Mouse (Mus musculus) limb, embryonic 10.5 days (tissue): ENCODE results near the gene Atp6v1e2. TPM values are rescaled to one million over a fixed set of nuclear protein-coding genes. Genes with fewer than 3 reads are reported as not detected.

Experiments used
- DNase-seq: peaks from one replicate; pipeline ENCODE4 v3.0.0-alpha.2; 2017; ENCODE audit warnings: low spot score
- H3K27ac ChIP-seq: fragments of 300-500 bp; sonication (generic); 2 replicates; pipeline ENCODE4 v1.5.1; 2016; ENCODE audit warnings: mild to moderate bottlenecking
- H3K27me3 ChIP-seq: fragments of 300-500 bp; sonication (generic); 2 replicates; pipeline ENCODE4 v1.6.1; 2016; ENCODE audit warnings: low read depth, mild to moderate bottlenecking; ENCODE audit not compliant: poor library complexity, severe bottlenecking
- H3K36me3 ChIP-seq: fragments of 300-500 bp; sonication (generic); 2 replicates; pipeline ENCODE4 v1.6.1; 2016; ENCODE audit warnings: mild to moderate bottlenecking, moderate library complexity
- H3K4me1 ChIP-seq: fragments of 300-500 bp; sonication (generic); 2 replicates; pipeline ENCODE4 v1.6.1; 2016
- H3K4me3 ChIP-seq: fragments of 300-500 bp; sonication (generic); 2 replicates; pipeline ENCODE4 v1.5.1; 2016; ENCODE audit warnings: mild to moderate bottlenecking, moderate library complexity
- H3K9me3 ChIP-seq: fragments of 300-500 bp; sonication (generic); replicated peaks from 2 replicates; pipeline ENCODE4 v1.6.1; 2016; ENCODE audit warnings: mild to moderate bottlenecking
- WGBS: fragments of 180-500 bp; shearing (Covaris S2); methylation state at CpG from one replicate; pipeline ENCODE4 v1.1.7; 2016; 5-methylcytosine and 5-hydroxymethylcytosine counted together
- polyA plus RNA-seq: library from polyadenylated mRNA; unstranded; fragments of >200 nt; fragmentation: Nextera tagmentation; extraction: Ambion mirVana; gene quantifications from 2 replicates; pipeline ENCODE4 v1.2.1, GENCODE M21; 2016

Atp6v1e2 gene
- polyA plus RNA-seq, 1 experiment from 2014 or later = not detected

DNA sequence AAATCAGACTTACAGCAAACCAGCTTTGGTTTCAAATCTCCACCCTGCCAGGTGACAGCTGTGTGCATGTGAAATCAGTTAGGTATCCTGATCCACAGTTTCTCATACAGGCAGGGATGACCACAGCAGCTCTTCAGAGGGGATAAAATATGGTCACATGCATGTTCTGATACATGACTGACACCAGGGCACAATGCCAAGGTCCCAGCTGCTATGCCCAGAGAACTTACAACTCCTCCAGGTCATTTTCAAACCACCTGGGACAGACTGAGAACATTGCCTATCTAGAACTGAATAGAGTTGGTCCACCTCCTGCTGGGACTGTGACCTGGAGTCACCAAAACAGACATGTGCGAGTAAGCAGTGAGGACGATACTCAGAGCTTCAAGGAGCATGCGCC, 40.6 kb downstream of the Atp6v1e2 start:
- DNase-seq = peak; percentile 15
- H3K4me3 ChIP-seq = no peak overlapping the region
- WGBS = 90% methylated on average over 3 of the region's 3 CpGs
- no peaks in the 10 kb centered on the region for H3K9me3 ChIP-seq
- H3K36me3 ChIP-seq = no peaks in the 10 kb centered on the region
- peaks cover 31% of the 10 kb centered on the region for H3K4me1 ChIP-seq
- peaks cover 21% of the 10 kb centered on the region; the same call in 1 of the 2 replicates for H3K27me3 ChIP-seq
- no peak overlapping the region for H3K27ac ChIP-seq

DNA sequence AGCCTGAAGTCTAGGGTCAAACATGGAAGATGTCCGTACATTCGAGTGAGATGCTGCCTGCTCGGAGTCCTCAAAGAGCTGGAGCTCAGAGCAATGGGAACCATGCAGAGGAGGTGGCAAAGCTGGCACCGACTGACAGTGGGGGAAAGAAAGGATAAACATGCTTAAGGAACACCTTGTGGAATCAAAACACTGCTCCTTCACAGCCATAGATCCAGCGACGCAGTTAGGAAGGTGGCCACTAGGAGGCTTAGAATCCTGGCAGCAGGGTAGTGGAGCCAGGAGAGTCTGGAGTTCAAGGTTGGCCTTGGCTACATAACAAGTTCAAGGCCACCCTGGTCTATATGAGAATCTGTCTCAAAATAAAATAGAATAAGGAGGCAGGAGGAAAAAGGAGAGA, 41.1 kb downstream of the Atp6v1e2 start:
- 34% methylated on average over 6 of the region's 6 CpGs for WGBS
- H3K4me1 ChIP-seq = peaks cover 31% of the 10 kb centered on the region
- H3K27me3 ChIP-seq = peaks cover 21% of the 10 kb centered on the region; the same call in 1 of the 2 replicates
- H3K9me3 ChIP-seq = no peaks in the 10 kb centered on the region
- H3K4me3 ChIP-seq = no peak overlapping the region
- no peak overlapping the region for H3K27ac ChIP-seq
- H3K36me3 ChIP-seq = no peaks in the 10 kb centered on the region
- peak; percentile 41 for DNase-seq

DNA sequence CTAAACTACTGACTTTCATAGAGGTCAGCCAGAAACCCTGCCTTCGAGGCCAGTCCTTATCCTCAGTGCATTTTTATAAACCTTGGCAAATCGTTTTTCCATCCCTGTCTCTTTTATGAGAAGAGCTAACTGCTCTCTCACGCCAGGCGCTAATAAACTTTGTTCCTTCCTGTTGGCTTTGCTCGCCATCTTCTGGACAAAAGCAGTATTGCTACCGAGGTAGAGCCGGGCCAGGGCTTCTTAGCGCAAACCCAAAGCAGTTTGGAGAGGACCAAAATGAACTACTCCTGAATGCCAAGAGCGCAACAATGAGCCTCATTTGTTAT, 41.6 kb downstream of the Atp6v1e2 start:
- no peak overlapping the region for H3K4me3 ChIP-seq
- no peaks in the 10 kb centered on the region for H3K9me3 ChIP-seq
- peak; percentile 86 for DNase-seq
- H3K4me1 ChIP-seq = peaks cover 31% of the 10 kb centered on the region
- H3K27me3 ChIP-seq = peaks cover 21% of the 10 kb centered on the region; the same call in 1 of the 2 replicates
- WGBS = 5% methylated on average over 9 of the region's 9 CpGs
- no peaks in the 10 kb centered on the region for H3K36me3 ChIP-seq
- no peak overlapping the region for H3K27ac ChIP-seq

DNA sequence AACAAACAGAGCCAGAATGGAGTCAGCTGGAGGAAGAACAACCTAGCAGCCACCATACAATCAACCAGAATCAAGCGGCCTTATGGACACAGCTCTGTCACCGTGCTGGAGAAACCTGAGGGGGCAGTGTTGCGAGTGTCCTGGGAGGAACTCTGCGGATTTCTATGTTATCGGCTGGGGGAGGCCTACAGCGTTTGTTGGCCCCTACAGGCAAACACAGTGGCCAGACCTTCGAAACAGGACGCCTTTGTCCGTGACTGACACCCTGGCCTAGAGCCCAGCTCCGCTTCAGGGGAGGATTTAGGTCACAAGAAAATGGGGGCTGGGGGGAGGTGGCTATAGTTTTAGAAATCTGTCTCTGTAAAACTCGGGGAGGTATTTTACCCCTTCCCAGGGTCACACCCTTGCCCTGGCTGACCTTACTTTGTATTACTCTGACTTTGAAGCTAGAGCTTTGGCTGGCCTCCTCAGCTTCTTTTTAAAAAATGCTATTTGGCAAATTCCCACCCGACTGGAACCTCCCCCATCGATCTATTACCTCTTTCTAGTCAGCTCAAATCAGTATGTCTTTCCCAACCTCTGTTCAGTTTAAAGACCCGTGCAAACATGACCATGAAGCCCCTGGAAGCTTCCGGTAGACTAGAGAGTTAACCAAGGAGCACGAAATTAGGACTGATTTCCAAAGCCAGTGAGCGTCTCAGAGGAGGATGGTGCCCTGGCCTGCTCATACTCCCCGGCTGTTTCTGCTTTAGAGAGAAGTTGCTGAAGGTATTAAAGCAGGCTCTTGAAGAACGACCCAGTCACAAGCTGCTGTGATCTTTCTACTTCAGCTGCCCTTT, 42.2 kb downstream of the Atp6v1e2 start:
- Histone ChIP-seq H3K36me3 (no peaks in the 10 kb centered on the region), H3K4me3 (no peak overlapping the region), H3K4me1 (peaks cover 31% of the 10 kb centered on the region), H3K9me3 (no peaks in the 10 kb centered on the region), H3K27me3 (peaks cover 21% of the 10 kb centered on the region; the same call in 1 of the 2 replicates), H3K27ac (peak overlapping the region; percentile 50; the same call in 1 of the 2 replicates)
- peak; percentile 56 for DNase-seq
- WGBS = 37% methylated on average over 19 of the region's 19 CpGs

DNA sequence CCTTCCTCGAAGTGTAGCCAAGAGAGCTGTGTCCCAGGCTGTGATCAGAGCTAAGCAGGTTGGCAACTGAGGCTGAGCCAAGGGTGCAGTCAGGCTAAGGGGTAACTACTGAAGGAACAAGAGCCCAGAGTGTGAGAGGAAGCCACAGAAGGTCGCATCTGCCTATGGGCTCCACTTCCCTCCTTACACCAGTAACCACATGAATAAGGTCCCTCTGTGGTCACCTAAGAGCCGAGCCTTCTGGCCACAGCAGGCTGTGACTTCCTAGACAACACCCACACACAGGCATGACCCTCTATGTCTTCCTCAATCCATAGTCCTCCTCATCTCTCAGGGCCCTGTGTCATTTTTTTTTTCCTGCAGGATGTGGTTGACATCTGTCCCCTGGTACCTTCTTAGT, 43.5 kb downstream of the Atp6v1e2 start:
- 86% methylated on average over 3 of the region's 3 CpGs for WGBS
- Histone ChIP-seq H3K27ac (no peak overlapping the region), H3K9me3 (no peaks in the 10 kb centered on the region), H3K27me3 (peaks cover 21% of the 10 kb centered on the region; the same call in 1 of the 2 replicates), H3K36me3 (no peaks in the 10 kb centered on the region), H3K4me1 (peaks cover 31% of the 10 kb centered on the region), H3K4me3 (no peak overlapping the region)
- peak; percentile 29 for DNase-seq

DNA sequence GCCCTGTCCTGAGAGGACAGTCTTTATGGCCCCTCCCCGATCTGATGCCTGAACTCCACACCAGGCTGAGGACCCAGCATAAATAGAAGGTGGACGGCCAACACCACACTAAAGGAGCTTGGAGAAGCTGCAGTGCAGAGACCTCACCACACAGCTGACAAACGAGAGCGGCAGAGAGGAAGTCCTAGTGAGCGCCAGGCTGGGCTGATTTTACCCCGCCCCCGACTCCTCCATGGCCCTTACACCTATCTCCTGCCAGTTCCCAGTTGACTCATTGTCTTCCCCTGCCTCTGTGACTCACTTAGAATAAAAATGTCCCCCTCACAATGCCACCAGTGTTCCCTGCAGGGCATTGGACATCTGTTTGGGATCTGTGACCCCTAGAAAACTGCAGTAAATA, 44.1 kb downstream of the Atp6v1e2 start:
- Histone ChIP-seq H3K36me3 (no peaks in the 10 kb centered on the region), H3K27ac (no peak overlapping the region), H3K9me3 (no peaks in the 10 kb centered on the region), H3K4me3 (no peak overlapping the region), H3K27me3 (peaks cover 21% of the 10 kb centered on the region; the same call in 1 of the 2 replicates), H3K4me1 (peaks cover 31% of the 10 kb centered on the region)
- DNase-seq = peak; percentile 31
- WGBS = 50% methylated on average over 7 of the region's 7 CpGs

DNA sequence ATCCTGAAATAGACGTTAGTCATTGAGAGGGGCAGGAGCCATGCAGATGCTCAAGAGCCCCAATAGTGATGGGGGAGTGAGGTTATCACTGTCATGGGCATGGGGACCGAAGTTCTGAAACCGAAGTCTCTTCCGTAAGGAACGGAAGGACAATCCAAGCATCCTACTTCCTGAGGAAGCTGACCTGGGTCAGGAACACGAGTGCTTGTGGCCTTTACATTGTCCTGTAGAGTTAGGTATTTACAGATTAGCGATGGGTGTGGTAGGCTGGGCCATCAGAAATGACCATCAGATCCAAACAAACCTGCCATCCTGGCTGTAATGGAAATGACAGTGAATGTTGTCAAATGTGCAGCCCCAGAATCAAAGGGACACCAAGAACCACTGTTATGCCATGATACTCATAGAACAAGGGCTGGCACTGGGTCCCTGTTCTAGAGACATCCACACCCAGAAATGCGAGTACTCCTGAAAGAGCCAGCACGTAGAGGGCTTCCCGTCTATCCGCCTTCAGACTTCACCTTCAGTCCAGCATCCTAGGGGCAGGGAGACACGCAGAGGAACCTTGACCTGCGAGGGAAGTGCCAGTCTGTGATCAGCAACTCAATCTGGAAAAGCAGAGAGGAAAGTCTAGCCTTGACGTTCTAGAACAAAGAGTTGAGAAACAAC, 45.2 kb downstream of the Atp6v1e2 start:
- Histone ChIP-seq H3K36me3 (no peaks in the 10 kb centered on the region), H3K27me3 (peaks cover 12% of the 10 kb centered on the region; the same call in 1 of the 2 replicates), H3K4me1 (peaks cover 27% of the 10 kb centered on the region), H3K4me3 (no peak overlapping the region), H3K9me3 (no peaks in the 10 kb centered on the region), H3K27ac (no peak overlapping the region)
- WGBS = 95% methylated on average over 14 of the region's 14 CpGs
- DNase-seq = peak; percentile 17

DNA sequence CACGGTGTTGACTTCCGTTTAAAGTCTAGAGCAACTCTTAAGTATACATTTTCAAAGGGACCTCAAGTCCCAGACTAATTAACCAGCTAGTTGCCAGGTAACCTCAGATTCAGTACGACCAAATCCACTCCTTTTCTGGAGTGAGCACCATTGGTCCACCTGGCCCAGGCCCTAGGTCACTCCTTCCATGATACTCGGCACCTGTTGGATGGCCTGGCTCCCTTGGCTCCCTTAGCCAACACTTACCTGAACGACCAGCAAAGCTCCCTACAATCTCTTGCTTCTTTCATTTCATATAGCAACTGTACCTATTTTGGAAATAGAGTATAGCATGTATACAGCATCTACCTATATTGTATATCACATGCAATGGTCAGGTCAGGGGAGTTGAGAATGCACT, 47.1 kb downstream of the Atp6v1e2 start:
- 0 out of 2 replicates have a peak, but pooled peaks cover 6% of the 10 kb centered on the region for H3K27me3 ChIP-seq
- peak; percentile 19 for DNase-seq
- no peak overlapping the region for H3K27ac ChIP-seq
- 85% methylated on average over 5 of the region's 5 CpGs for WGBS
- H3K9me3 ChIP-seq = no peaks in the 10 kb centered on the region
- peaks cover 18% of the 10 kb centered on the region for H3K4me1 ChIP-seq
- no peaks in the 10 kb centered on the region for H3K36me3 ChIP-seq
- no peak overlapping the region for H3K4me3 ChIP-seq

DNA sequence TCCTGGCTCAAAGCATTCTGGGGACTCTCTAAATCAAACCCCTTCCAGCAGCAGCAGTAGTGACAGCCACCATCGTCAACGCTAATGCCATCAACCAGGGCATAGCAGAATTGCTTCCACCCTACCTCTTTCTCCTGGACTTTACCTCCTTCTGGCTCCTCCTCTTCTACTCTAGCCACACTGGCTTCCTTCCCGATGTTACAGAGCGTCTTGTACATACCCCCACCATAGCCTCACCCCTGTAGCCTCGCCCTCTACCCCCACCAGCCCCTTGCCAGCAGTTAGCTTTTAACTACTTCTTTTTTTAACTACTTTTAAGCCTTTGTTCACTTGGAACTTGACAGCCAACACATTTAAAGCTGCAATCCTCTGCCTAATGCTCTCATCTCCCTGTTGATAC, 47.9 kb downstream of the Atp6v1e2 start:
- no peaks in the 10 kb centered on the region for H3K9me3 ChIP-seq
- H3K27me3 ChIP-seq = 0 out of 2 replicates have a peak, but pooled peaks cover 6% of the 10 kb centered on the region
- no peaks in the 10 kb centered on the region for H3K36me3 ChIP-seq
- peaks cover 10% of the 10 kb centered on the region for H3K4me1 ChIP-seq
- 83% methylated on average over 5 of the region's 5 CpGs for WGBS
- no peak overlapping the region for H3K4me3 ChIP-seq
- DNase-seq = peak; percentile 18
- H3K27ac ChIP-seq = no peak overlapping the region

DNA sequence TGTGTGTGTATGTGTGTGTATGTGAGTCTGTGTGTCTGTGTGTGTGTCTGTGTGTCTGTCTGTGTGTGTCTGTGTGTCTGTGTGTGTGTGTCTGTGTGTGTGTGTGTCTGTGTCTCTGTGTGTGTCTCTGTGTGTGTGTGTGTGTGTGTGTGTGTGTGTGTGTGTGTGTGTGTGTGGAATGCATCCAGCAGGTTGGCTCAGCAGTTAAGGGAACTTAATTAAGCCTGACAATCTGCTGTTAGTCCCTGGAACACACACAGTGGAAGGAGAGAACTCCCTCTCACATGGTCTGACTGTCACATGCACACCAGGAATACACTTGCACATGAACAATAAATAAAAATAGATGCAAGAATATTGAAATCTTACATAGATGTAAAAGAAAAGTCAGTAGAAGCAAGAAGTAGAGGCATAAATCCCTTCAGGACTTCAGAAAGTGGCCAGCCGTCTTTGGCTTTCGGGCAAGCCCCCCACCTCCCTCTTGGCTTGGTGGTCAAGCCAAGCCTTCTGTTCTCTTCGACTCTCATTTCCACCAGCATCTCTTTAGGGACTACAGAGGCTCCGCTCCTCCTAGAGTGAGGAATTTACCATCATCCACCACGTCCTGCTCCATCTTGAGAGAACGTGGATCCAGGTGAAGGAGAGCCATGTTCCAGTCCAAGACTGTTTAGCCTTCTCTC, 50.1 kb downstream of the Atp6v1e2 start:
- Histone ChIP-seq H3K27me3 (no peaks in the 10 kb centered on the region), H3K36me3 (no peaks in the 10 kb centered on the region), H3K4me1 (no peaks in the 10 kb centered on the region), H3K4me3 (no peak overlapping the region), H3K27ac (no peak overlapping the region), H3K9me3 (no peaks in the 10 kb centered on the region)
- 91% methylated on average over 6 of the region's 6 CpGs for WGBS
- peak; percentile 4 for DNase-seq

DNA sequence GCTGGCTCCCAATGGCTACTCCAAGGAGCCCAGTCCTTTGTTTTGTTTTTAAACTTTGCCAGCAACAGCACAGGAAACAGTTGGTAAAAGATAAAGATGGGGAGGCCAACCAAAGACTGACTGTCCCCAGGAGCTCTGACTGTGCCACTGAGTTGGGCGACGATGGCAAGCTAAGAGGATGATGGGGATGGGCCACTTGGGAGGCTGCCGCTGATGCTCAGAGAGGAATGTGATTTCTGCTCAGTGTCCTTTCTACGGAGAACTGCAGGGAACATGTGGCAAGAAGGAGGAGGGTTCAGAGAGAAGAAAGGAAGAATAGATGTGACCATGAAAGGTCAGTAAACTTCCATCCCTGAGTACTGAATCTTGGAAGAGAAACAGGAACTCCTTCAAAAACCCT, 52.5 kb downstream of the Atp6v1e2 start:
- no peaks in the 10 kb centered on the region for H3K9me3 ChIP-seq

More for the DNA sequence above, 52.5 kb downstream of the Atp6v1e2 start:
- no peak for DNase-seq
- Histone ChIP-seq H3K4me1 (no peaks in the 10 kb centered on the region), H3K27me3 (no peaks in the 10 kb centered on the region), H3K36me3 (no peaks in the 10 kb centered on the region), H3K4me3 (no peak overlapping the region), H3K27ac (no peak overlapping the region)
- 86% methylated on average over 4 of the region's 4 CpGs for WGBS
